Mouse (Mus musculus) liver, embryonic 12.5 days (tissue): Measurements from ENCODE around the gene Ppp1r12a. TPM values are rescaled to one million over a fixed set of nuclear protein-coding genes. Genes with fewer than 3 reads are reported as not detected.

ENCODE experiments used
- ATAC-seq: fragments of 200-750 bp; cut with Nextera tagmentation; 2 replicates; pipeline ENCODE4 v1.8.0; 2017; ENCODE audit warnings: moderate number of reproducible peaks, mild to moderate bottlenecking, moderate library complexity
- H3K27ac ChIP-seq: fragments of 300-500 bp; sonication (generic); 2 replicates; pipeline ENCODE4 v1.5.1; 2016; ENCODE audit warnings: mild to moderate bottlenecking
- H3K27me3 ChIP-seq: fragments of 300-500 bp; sonication (generic); replicated peaks from 2 replicates; pipeline ENCODE4 v1.6.1; 2016; ENCODE audit warnings: mild to moderate bottlenecking, moderate library complexity
- H3K36me3 ChIP-seq: fragments of 300-500 bp; sonication (generic); 2 replicates; pipeline ENCODE4 v1.6.1; 2016; ENCODE audit warnings: mild to moderate bottlenecking, moderate library complexity
- H3K4me1 ChIP-seq: fragments of 300-500 bp; sonication (generic); 2 replicates; pipeline ENCODE4 v1.6.1; 2016
- H3K4me2 ChIP-seq: fragments of 300-500 bp; sonication (generic); 2 replicates; pipeline ENCODE4 v1.6.1; 2016; ENCODE audit warnings: mild to moderate bottlenecking, moderate library complexity
- H3K4me3 ChIP-seq: fragments of 300-500 bp; sonication (generic); 2 replicates; pipeline ENCODE4 v1.5.1; 2016; ENCODE audit warnings: mild to moderate bottlenecking, moderate library complexity
- H3K9ac ChIP-seq: fragments of 300-500 bp; sonication (generic); 2 replicates; pipeline ENCODE4 v1.6.1; 2016; ENCODE audit warnings: mild to moderate bottlenecking, moderate library complexity
- H3K9me3 ChIP-seq: fragments of 300-500 bp; sonication (generic); replicated peaks from 2 replicates; pipeline ENCODE4 v1.6.1; 2016; ENCODE audit warnings: mild to moderate bottlenecking, moderate library complexity
- WGBS: fragments of 180-500 bp; shearing (Covaris S2); methylation state at CpG from one replicate; pipeline ENCODE4 v1.1.7; 2016; ENCODE audit not compliant: insufficient replicate concordance; 5-methylcytosine and 5-hydroxymethylcytosine counted together
- polyA plus RNA-seq: library from polyadenylated mRNA; unstranded; fragments of >200 nt; fragmentation: Nextera tagmentation; extraction: Ambion mirVana; gene quantifications from 2 replicates; pipeline ENCODE4 v1.2.1, GENCODE M21; 2016

Gene Ppp1r12a
- polyA plus RNA-seq, 1 experiment from 2014 or later = 51.8 TPM

- Histone ChIP-seq H3K4me2 (no peak overlapping the region), H3K36me3 (no peaks in the 10 kb centered on the region), H3K9me3 (no peaks in the 10 kb centered on the region), H3K27ac (no peak overlapping the region), H3K27me3 (no peaks in the 10 kb centered on the region), H3K4me3 (no peak overlapping the region), H3K4me1 (0 out of 2 replicates have a peak, but pooled peaks cover 3% of the 10 kb centered on the region), H3K9ac (no peak overlapping the region)
- no peak for ATAC-seq
- WGBS = 76% methylated on average over 17 of the region's 17 CpGs
Measured at GRCm38 (mm10) chr10:108298841-108299545, 137.0 kb downstream of the Ppp1r12a start.

- no peak overlapping the region for H3K4me3 ChIP-seq
- WGBS = 70% methylated on average over 11 of the region's 11 CpGs
- H3K36me3 ChIP-seq = no peaks in the 10 kb centered on the region
- H3K9ac ChIP-seq = no peak overlapping the region
- no peak overlapping the region for H3K27ac ChIP-seq
- 0 out of 2 replicates have a peak, but pooled peaks cover 3% of the 10 kb centered on the region for H3K4me1 ChIP-seq
- ATAC-seq = no peak
- H3K27me3 ChIP-seq = no peaks in the 10 kb centered on the region
- no peaks in the 10 kb centered on the region for H3K9me3 ChIP-seq
- no peak overlapping the region for H3K4me2 ChIP-seq
Measured at GRCm38 (mm10) chr10:108299828-108300227, 137.8 kb downstream of the Ppp1r12a start.

GRCm38 (mm10) chr10:108300843-108301242 lies 138.8 kb downstream of the Ppp1r12a start:
- WGBS = 6% methylated on average over 19 of the region's 19 CpGs
- Histone ChIP-seq H3K36me3 (no peaks in the 10 kb centered on the region), H3K4me1 (0 out of 2 replicates have a peak, but pooled peaks cover 3% of the 10 kb centered on the region), H3K4me3 (peak overlapping the region; percentile 26; the same call in 1 of the 2 replicates), H3K27ac (no peak overlapping the region), H3K27me3 (no peaks in the 10 kb centered on the region), H3K9me3 (no peaks in the 10 kb centered on the region), H3K9ac (no peak overlapping the region), H3K4me2 (peak overlapping the region; percentile 45; the same call in 1 of the 2 replicates)
- peak; percentile 61 for ATAC-seq

GRCm38 (mm10) chr10:108307772-108308171 lies 145.8 kb downstream of the Ppp1r12a start:
- ATAC-seq = no peak
- H3K4me1 ChIP-seq = no peaks in the 10 kb centered on the region
- H3K4me2 ChIP-seq = no peak overlapping the region
- WGBS = 74% methylated on average over 11 of the region's 11 CpGs
- H3K9ac ChIP-seq = no peak overlapping the region
- no peak overlapping the region for H3K27ac ChIP-seq
- no peaks in the 10 kb centered on the region for H3K27me3 ChIP-seq
- H3K36me3 ChIP-seq = no peaks in the 10 kb centered on the region
- H3K4me3 ChIP-seq = no peak overlapping the region
- no peaks in the 10 kb centered on the region for H3K9me3 ChIP-seq

- peaks cover 9% of the 10 kb centered on the region for H3K4me1 ChIP-seq
- ATAC-seq = no peak
- no peak overlapping the region for H3K27ac ChIP-seq
- no peak overlapping the region for H3K9ac ChIP-seq
- H3K4me2 ChIP-seq = no peak overlapping the region
- H3K4me3 ChIP-seq = no peak overlapping the region
- no peaks in the 10 kb centered on the region for H3K9me3 ChIP-seq
- no peaks in the 10 kb centered on the region for H3K27me3 ChIP-seq
- H3K36me3 ChIP-seq = no peaks in the 10 kb centered on the region
- 64% methylated on average over 5 of the region's 5 CpGs for WGBS
Measured at GRCm38 (mm10) chr10:108310195-108310594, 148.2 kb downstream of the Ppp1r12a start.

- no peaks in the 10 kb centered on the region for H3K27me3 ChIP-seq
- ATAC-seq = no peak
- no peak overlapping the region for H3K4me3 ChIP-seq
- H3K36me3 ChIP-seq = no peaks in the 10 kb centered on the region
- no peak overlapping the region for H3K9ac ChIP-seq
- no peak overlapping the region for H3K4me2 ChIP-seq
- H3K4me1 ChIP-seq = peaks cover 9% of the 10 kb centered on the region
- 76% methylated on average over 3 of the region's 3 CpGs for WGBS
- no peaks in the 10 kb centered on the region for H3K9me3 ChIP-seq
- no peak overlapping the region for H3K27ac ChIP-seq
Measured at GRCm38 (mm10) chr10:108311396-108311795, 149.4 kb downstream of the Ppp1r12a start.

GRCm38 (mm10) chr10:108313845-108314244 lies 151.9 kb downstream of the Ppp1r12a start:
- peaks cover 9% of the 10 kb centered on the region for H3K4me1 ChIP-seq
- H3K27me3 ChIP-seq = no peaks in the 10 kb centered on the region
- H3K9me3 ChIP-seq = no peaks in the 10 kb centered on the region
- no peaks in the 10 kb centered on the region for H3K36me3 ChIP-seq
- no peak for ATAC-seq
- H3K4me3 ChIP-seq = no peak overlapping the region
- WGBS = 82% methylated on average over 6 of the region's 6 CpGs
- H3K9ac ChIP-seq = no peak overlapping the region
- no peak overlapping the region for H3K4me2 ChIP-seq
- H3K27ac ChIP-seq = no peak overlapping the region

- Histone ChIP-seq H3K9ac (no peak overlapping the region), H3K4me1 (peaks cover 9% of the 10 kb centered on the region), H3K27me3 (no peaks in the 10 kb centered on the region), H3K36me3 (no peaks in the 10 kb centered on the region), H3K4me2 (no peak overlapping the region), H3K4me3 (no peak overlapping the region), H3K27ac (no peak overlapping the region), H3K9me3 (no peaks in the 10 kb centered on the region)
- WGBS = 51% methylated on average over 8 of the region's 8 CpGs
- peak; percentile 81 for ATAC-seq
Measured at GRCm38 (mm10) chr10:108314396-108314795, 152.4 kb downstream of the Ppp1r12a start.

- H3K9ac ChIP-seq = no peak overlapping the region
- H3K36me3 ChIP-seq = no peaks in the 10 kb centered on the region
- no peaks in the 10 kb centered on the region for H3K9me3 ChIP-seq
- H3K27me3 ChIP-seq = no peaks in the 10 kb centered on the region
- no peak for ATAC-seq
- H3K4me3 ChIP-seq = no peak overlapping the region
- H3K27ac ChIP-seq = no peak overlapping the region
- no peak overlapping the region for H3K4me2 ChIP-seq
- H3K4me1 ChIP-seq = peaks cover 9% of the 10 kb centered on the region
- 83% methylated on average over 7 of the region's 7 CpGs for WGBS
Measured at GRCm38 (mm10) chr10:108315236-108315635, 153.2 kb downstream of the Ppp1r12a start.

GRCm38 (mm10) chr10:108328356-108328755 lies 166.4 kb downstream of the Ppp1r12a start:
- H3K4me3 ChIP-seq = no peak overlapping the region
- H3K27ac ChIP-seq = no peak overlapping the region
- peaks cover 21% of the 10 kb centered on the region; the same call in 1 of the 2 replicates for H3K4me1 ChIP-seq
- no peak overlapping the region for H3K9ac ChIP-seq
- no peaks in the 10 kb centered on the region for H3K36me3 ChIP-seq
- H3K4me2 ChIP-seq = no peak overlapping the region
- no peak for ATAC-seq
- peaks cover 41% of the 10 kb centered on the region for H3K27me3 ChIP-seq
- H3K9me3 ChIP-seq = no peaks in the 10 kb centered on the region
- 65% methylated on average over 7 of the region's 7 CpGs for WGBS

GRCm38 (mm10) chr10:108328983-108329382 lies 167.0 kb downstream of the Ppp1r12a start:
- no peak overlapping the region for H3K9ac ChIP-seq
- no peaks in the 10 kb centered on the region for H3K9me3 ChIP-seq
- WGBS = 78% methylated on average over 12 of the region's 12 CpGs
- no peak overlapping the region for H3K4me3 ChIP-seq
- no peaks in the 10 kb centered on the region for H3K36me3 ChIP-seq
- peaks cover 27% of the 10 kb centered on the region for H3K4me1 ChIP-seq
- H3K4me2 ChIP-seq = no peak overlapping the region
- no peak for ATAC-seq
- H3K27ac ChIP-seq = no peak overlapping the region
- peaks cover 45% of the 10 kb centered on the region for H3K27me3 ChIP-seq

- Histone ChIP-seq H3K27ac (no peak overlapping the region), H3K9me3 (no peaks in the 10 kb centered on the region), H3K36me3 (no peaks in the 10 kb centered on the region), H3K4me3 (no peak overlapping the region), H3K27me3 (peaks cover 45% of the 10 kb centered on the region), H3K4me2 (no peak overlapping the region), H3K4me1 (peaks cover 31% of the 10 kb centered on the region), H3K9ac (no peak overlapping the region)
- no peak for ATAC-seq
- 74% methylated on average over 5 of the region's 5 CpGs for WGBS
Measured at GRCm38 (mm10) chr10:108329771-108330170, 167.8 kb downstream of the Ppp1r12a start.
